Mouse (Mus musculus): ENCODE measurements at regions not wholly inside any gene's neighbourhood (a gene's known extent, or its start where the extent isn't known, plus 50 kb on each side); places are given as distances from the start of the nearest gene placed in this dataset.

DNA sequence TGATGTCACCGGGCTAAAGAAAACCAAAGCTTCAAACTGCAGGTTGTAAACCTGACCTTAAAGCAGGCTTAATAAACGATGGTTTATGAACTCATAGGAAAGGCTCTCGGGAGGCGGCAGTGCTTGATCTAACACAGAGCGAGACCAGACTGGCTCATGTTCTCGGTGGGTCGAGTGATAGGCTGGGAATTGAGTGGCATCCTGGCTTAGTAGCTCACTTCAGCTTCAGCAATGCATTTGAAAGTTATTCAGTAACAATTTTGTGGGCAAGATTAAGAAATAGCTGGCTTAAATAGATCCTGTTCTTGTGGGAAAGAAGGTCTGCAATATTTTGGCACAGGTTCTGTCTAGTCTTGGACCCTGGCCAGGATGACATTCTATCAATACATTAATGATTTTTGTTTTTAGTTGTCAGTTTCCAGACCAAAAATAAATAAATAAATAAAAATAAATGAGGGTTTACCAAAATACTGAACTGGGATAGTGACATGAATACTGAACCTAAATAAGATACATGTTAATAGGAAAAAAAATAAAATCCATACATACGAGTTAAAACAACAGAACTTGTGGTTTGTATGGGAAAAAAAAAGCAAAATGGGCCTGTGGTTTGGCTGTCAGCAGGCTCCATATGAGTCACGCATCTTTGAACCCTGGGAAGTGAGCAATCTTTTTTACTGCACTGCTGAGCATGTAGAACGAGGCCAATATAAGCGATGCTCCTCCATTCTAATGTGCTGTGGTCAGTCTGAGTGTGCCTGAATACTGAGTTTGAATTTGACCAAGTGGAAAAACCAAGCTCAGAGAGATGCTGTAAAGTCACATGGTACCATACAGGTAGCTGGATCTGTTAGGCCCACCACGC, 68.7 kb upstream of the Ddit4l start:
- TF ChIP-seq EP300 (IDR thresholded peaks at IDR 0.05; ENCODE audit: low read depth) (no peak), CTCF (IDR thresholded peaks at IDR 0.05; ENCODE audit: low read depth) (no peak)
- no peak for ATAC-seq
- Histone ChIP-seq H3K27ac (ENCODE audit: low read depth) (no peak overlapping the region), H3K27me3 (ENCODE audit: insufficient read depth, low read length) (no peaks in the 10 kb centered on the region), H3K9ac (replicated peaks) (no peak overlapping the region), H3K4me2 (ENCODE audit: low read depth, low read length) (no peak overlapping the region), H3K9me3 (ENCODE audit: low read length) (no peaks in the 10 kb centered on the region), H3K36me3 (replicated peaks; ENCODE audit: insufficient read depth, low read length) (no peaks in the 10 kb centered on the region), H3K4me3 (ENCODE audit: low read depth, low read length) (no peak overlapping the region), H3K4me1 (ENCODE audit: insufficient read depth) (no peaks in the 10 kb centered on the region)
- 73% methylated on average over 12 of the region's 12 CpGs for WGBS (ENCODE audit: insufficient replicate concordance)
- no peak for DNase-seq

- H3K9ac ChIP-seq (replicated peaks) = no peak overlapping the region
- H3K9me3 ChIP-seq (ENCODE audit: low read length) = no peaks in the 10 kb centered on the region
- ATAC-seq (no peak), DNase-seq (no peak)
- H3K27me3 ChIP-seq (ENCODE audit: insufficient read depth, low read length) = no peaks in the 10 kb centered on the region
- no peaks in the 10 kb centered on the region for H3K4me1 ChIP-seq (ENCODE audit: insufficient read depth)
- H3K4me2 ChIP-seq (ENCODE audit: low read depth, low read length) = no peak overlapping the region
- TF ChIP-seq CTCF (IDR thresholded peaks at IDR 0.05; ENCODE audit: low read depth) (no peak), EP300 (IDR thresholded peaks at IDR 0.05; ENCODE audit: low read depth) (no peak)
- no peak overlapping the region for H3K4me3 ChIP-seq (ENCODE audit: low read depth, low read length)
- H3K27ac ChIP-seq (ENCODE audit: low read depth) = no peak overlapping the region
- WGBS (ENCODE audit: insufficient replicate concordance) = 74% methylated on average over 6 of the region's 6 CpGs
- H3K36me3 ChIP-seq (replicated peaks; ENCODE audit: insufficient read depth, low read length) = no peaks in the 10 kb centered on the region
These were observed 60.5 kb upstream of the Ddit4l start for GRCm38 (mm10) chr3:137560851-137561449.

- no peak overlapping the region for H3K9ac ChIP-seq (replicated peaks)
- H3K27me3 ChIP-seq (ENCODE audit: insufficient read depth, low read length) = no peaks in the 10 kb centered on the region
- 79% methylated on average over 2 of the region's 2 CpGs for WGBS (ENCODE audit: insufficient replicate concordance)
- H3K4me3 ChIP-seq (ENCODE audit: low read depth, low read length) = no peak overlapping the region
- no peaks in the 10 kb centered on the region for H3K9me3 ChIP-seq (ENCODE audit: low read length)
- no peak for TF ChIP-seq EP300 (IDR thresholded peaks at IDR 0.05; ENCODE audit: low read depth)
- TF ChIP-seq CTCF (IDR thresholded peaks at IDR 0.05; ENCODE audit: low read depth) = no peak
- H3K4me2 ChIP-seq (ENCODE audit: low read depth, low read length) = no peak overlapping the region
- ATAC-seq (no peak), DNase-seq (no peak)
- no peak overlapping the region for H3K27ac ChIP-seq (ENCODE audit: low read depth)
- H3K36me3 ChIP-seq (replicated peaks; ENCODE audit: insufficient read depth, low read length) = no peaks in the 10 kb centered on the region
- H3K4me1 ChIP-seq (ENCODE audit: insufficient read depth) = no peaks in the 10 kb centered on the region
These were observed 59.4 kb upstream of the Ddit4l start for GRCm38 (mm10) chr3:137561986-137562385.

DNA sequence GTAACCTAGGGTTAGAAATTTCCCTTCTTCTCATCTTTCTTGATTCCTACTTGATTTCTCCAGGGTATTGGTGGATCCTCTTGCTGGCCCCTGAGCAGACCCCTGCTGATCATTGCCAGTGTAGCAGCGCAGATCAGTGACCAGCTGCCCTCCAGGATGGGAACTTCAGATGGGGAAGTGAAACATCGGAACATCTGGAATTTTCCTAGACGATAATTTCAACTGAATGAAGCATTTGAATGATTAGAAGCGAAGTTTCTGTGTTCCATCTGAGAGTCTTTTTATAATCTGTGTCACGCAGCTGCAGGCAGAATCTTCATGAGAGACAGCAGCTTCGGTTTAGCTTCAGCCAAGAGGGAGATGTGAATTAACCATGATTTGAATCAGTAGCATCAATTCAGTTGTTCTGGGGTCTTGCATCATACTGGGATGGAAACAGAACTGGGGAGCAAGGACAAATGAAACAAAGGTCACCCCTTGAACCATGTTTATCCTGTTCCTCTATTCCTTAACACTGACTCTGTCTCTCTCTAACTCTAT, 57.8 kb upstream of the Ddit4l start:
- no peak overlapping the region for H3K4me2 ChIP-seq (ENCODE audit: low read depth, low read length)
- no peaks in the 10 kb centered on the region for H3K36me3 ChIP-seq (replicated peaks; ENCODE audit: insufficient read depth, low read length)
- no peak for DNase-seq
- 74% methylated on average over 6 of the region's 6 CpGs for WGBS (ENCODE audit: insufficient replicate concordance)
- no peaks in the 10 kb centered on the region for H3K27me3 ChIP-seq (ENCODE audit: insufficient read depth, low read length)
- no peak overlapping the region for H3K27ac ChIP-seq (ENCODE audit: low read depth)
- H3K9ac ChIP-seq (replicated peaks) = no peak overlapping the region
- no peaks in the 10 kb centered on the region for H3K9me3 ChIP-seq (ENCODE audit: low read length)
- H3K4me3 ChIP-seq (ENCODE audit: low read depth, low read length) = no peak overlapping the region
- TF ChIP-seq CTCF (IDR thresholded peaks at IDR 0.05; ENCODE audit: low read depth) (no peak), EP300 (IDR thresholded peaks at IDR 0.05; ENCODE audit: low read depth) (no peak)
- no peaks in the 10 kb centered on the region for H3K4me1 ChIP-seq (ENCODE audit: insufficient read depth)
- no peak for ATAC-seq

GRCm38 (mm10) chr3:137564282-137564681, 57.1 kb upstream of the Ddit4l start:
- H3K36me3 ChIP-seq (replicated peaks; ENCODE audit: insufficient read depth, low read length) = no peaks in the 10 kb centered on the region
- ATAC-seq (no peak), DNase-seq (no peak)
- no peaks in the 10 kb centered on the region for H3K27me3 ChIP-seq (ENCODE audit: insufficient read depth, low read length)
- no peak overlapping the region for H3K27ac ChIP-seq (ENCODE audit: low read depth)
- H3K4me1 ChIP-seq (ENCODE audit: insufficient read depth) = no peaks in the 10 kb centered on the region
- no peaks in the 10 kb centered on the region for H3K9me3 ChIP-seq (ENCODE audit: low read length)
- WGBS (ENCODE audit: insufficient replicate concordance) = 62% methylated on average over 5 of the region's 5 CpGs
- no peak overlapping the region for H3K9ac ChIP-seq (replicated peaks)
- H3K4me3 ChIP-seq (ENCODE audit: low read depth, low read length) = no peak overlapping the region
- H3K4me2 ChIP-seq (ENCODE audit: low read depth, low read length) = no peak overlapping the region
- TF ChIP-seq CTCF (IDR thresholded peaks at IDR 0.05; ENCODE audit: low read depth) (no peak), EP300 (IDR thresholded peaks at IDR 0.05; ENCODE audit: low read depth) (no peak)

DNA sequence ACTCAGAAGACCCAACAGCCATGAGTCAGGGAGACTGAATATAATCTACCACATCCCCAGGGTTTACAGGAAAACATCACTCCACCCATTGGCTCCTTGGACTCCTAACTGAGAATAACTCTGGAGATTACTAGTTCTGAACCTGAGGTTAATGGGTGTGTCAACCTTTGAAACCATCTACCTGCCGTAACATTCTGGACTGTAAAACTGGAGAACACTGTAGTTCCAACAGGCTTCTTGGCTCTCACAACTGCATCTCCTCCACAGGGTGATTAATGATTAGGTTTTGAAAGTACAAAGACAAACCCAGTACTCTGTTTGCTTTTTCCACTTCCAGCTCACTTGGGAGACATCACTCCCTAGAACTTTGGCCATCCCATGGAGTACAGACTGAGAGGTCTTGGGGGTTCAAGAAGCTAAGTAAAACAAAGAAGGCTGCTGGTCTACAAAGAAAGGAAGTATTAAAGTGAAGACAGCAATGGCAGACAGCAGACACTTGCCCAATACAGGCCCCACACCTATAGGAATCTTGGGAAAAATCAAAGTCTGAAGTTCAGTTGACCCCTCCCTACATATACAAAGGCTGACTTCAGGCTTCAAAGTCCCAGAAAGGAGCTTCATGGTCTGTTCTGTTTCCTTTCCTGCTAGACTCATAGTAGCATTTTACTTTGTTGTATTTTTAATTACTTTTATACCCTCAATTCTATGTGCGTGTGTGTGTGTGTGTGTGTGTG, 52.7 kb upstream of the Ddit4l start:
- Histone ChIP-seq H3K9me3 (ENCODE audit: low read length) (no peaks in the 10 kb centered on the region), H3K27me3 (ENCODE audit: insufficient read depth, low read length) (no peaks in the 10 kb centered on the region), H3K4me2 (ENCODE audit: low read depth, low read length) (no peak overlapping the region), H3K36me3 (replicated peaks; ENCODE audit: insufficient read depth, low read length) (no peaks in the 10 kb centered on the region), H3K9ac (replicated peaks) (no peak overlapping the region), H3K27ac (ENCODE audit: low read depth) (no peak overlapping the region), H3K4me1 (ENCODE audit: insufficient read depth) (no peaks in the 10 kb centered on the region), H3K4me3 (ENCODE audit: low read depth, low read length) (no peak overlapping the region)
- WGBS (ENCODE audit: insufficient replicate concordance) = 65% methylated on average over 2 of the region's 2 CpGs
- no peak for TF ChIP-seq CTCF (IDR thresholded peaks at IDR 0.05; ENCODE audit: low read depth)
- no peak for TF ChIP-seq EP300 (IDR thresholded peaks at IDR 0.05; ENCODE audit: low read depth)
- DNase-seq (no peak), ATAC-seq (no peak)
